Mouse (Mus musculus): Measurements from ENCODE around the gene ccdc198. TPM values are rescaled to one million over a fixed set of nuclear protein-coding genes. Genes with fewer than 3 reads are reported as not detected.

Gene ccdc198
- total RNA-seq, 2 experiments from 2014 or later: not detected

- ATAC-seq (replicated peaks; ENCODE audit: low FRiP score, poor library complexity, severe bottlenecking): no peak
These were observed 44.0 kb downstream of the ccdc198 start for GRCm38 (mm10) chr14:49201073-49201778.

- ATAC-seq (replicated peaks; ENCODE audit: low FRiP score, poor library complexity, severe bottlenecking): no peak
These were observed 48.2 kb downstream of the ccdc198 start for GRCm38 (mm10) chr14:49197031-49197527.

GRCm38 (mm10) chr14:49186270-49186669 lies 59.0 kb downstream of the ccdc198 start:
- ATAC-seq (replicated peaks; ENCODE audit: low FRiP score, poor library complexity, severe bottlenecking): no peak

GRCm38 (mm10) chr14:49179736-49180135 lies 65.5 kb downstream of the ccdc198 start:
- ATAC-seq (replicated peaks; ENCODE audit: low FRiP score, poor library complexity, severe bottlenecking): no peak

GRCm38 (mm10) chr14:49173290-49174135 lies 71.8 kb downstream of the ccdc198 start:
- ATAC-seq (replicated peaks; ENCODE audit: low FRiP score, poor library complexity, severe bottlenecking): 0 out of 2 replicates have a peak, but pooled peaks have one; percentile 11

GRCm38 (mm10) chr14:49172582-49172988 lies 72.7 kb downstream of the ccdc198 start:
- ATAC-seq (replicated peaks; ENCODE audit: low FRiP score, poor library complexity, severe bottlenecking): peak; percentile 64; the same call in 1 of the 2 replicates

GRCm38 (mm10) chr14:49171867-49172581 lies 73.2 kb downstream of the ccdc198 start, which contains the start of gene Naa30:
TSS of gene Naa30 (plus strand) at chr14:49172226.
- ATAC-seq (replicated peaks; ENCODE audit: low FRiP score, poor library complexity, severe bottlenecking): peak; percentile 94

GRCm38 (mm10) chr14:49171286-49171685 lies 74.0 kb downstream of the ccdc198 start:
- ATAC-seq (replicated peaks; ENCODE audit: low FRiP score, poor library complexity, severe bottlenecking): no peak

Other genes with a start within 250 kb of the ccdc198 start
- 23.4 and 35.6 TPM in 2 replicates for gene Ap5m1, start 179.4 kb downstream of the ccdc198 start, total RNA-seq (2015; ENCODE audit: low replicate concordance)
- 8.5 and 22.7 TPM in 2 replicates for gene Ap5m1, start 179.4 kb downstream of the ccdc198 start, total RNA-seq (2017; ENCODE audit: low replicate concordance)
- gene Exoc5, start 178.8 kb downstream of the ccdc198 start, total RNA-seq (2015; ENCODE audit: low replicate concordance): 41.1 and 55.8 TPM in 2 replicates
- 35.9 and 97.8 TPM in 2 replicates for gene Exoc5, start 178.8 kb downstream of the ccdc198 start, total RNA-seq (2017; ENCODE audit: low replicate concordance)
- gene Naa30, start 73.2 kb downstream of the ccdc198 start, total RNA-seq (2015; ENCODE audit: low replicate concordance): 9.4 and 12.2 TPM in 2 replicates
- 13.2 and 24.1 TPM in 2 replicates for gene Naa30, start 73.2 kb downstream of the ccdc198 start, total RNA-seq (2017; ENCODE audit: low replicate concordance)